Mouse (Mus musculus) hematopoietic stem cell, adult 5-6 weeks (primary cell): Measurements from ENCODE around the gene Tnnt1. TPM values are rescaled to one million over a fixed set of nuclear protein-coding genes. Genes with fewer than 3 reads are reported as not detected.

Experiments
- ATAC-seq, 2 experiments: fragments of 125-278 bp in 1 of 2; replicated peaks in 1 of 2; 2 replicates each; pipeline ENCODE4 v1.8.0; 2016 to 2017; ENCODE audit warnings: inconsistent platforms in 2 of 2, mild to moderate bottlenecking in 2 of 2, moderate number of reproducible peaks in 2 of 2, low read depth in 1 of 2, moderate TSS enrichment in 1 of 2; ENCODE audit not compliant: low FRiP score in 2 of 2, poor library complexity in 2 of 2, severe bottlenecking in 2 of 2, insufficient read depth in 1 of 2, low TSS enrichment in 1 of 2
- total RNA-seq: library from RNA; stranded (forward); fragments of 172-1452, 232-1000 nt; gene quantifications from 2 replicates; pipeline ENCODE4 v1.2.3, GENCODE M21; 2017

Gene Tnnt1
- total RNA-seq, 1 experiment from 2014 or later, result 8.2 TPM

GRCm38 (mm10) chr7:4473940-4474339 lies 42.2 kb downstream of the Tnnt1 start:
- ATAC-seq, result no peak

DNA sequence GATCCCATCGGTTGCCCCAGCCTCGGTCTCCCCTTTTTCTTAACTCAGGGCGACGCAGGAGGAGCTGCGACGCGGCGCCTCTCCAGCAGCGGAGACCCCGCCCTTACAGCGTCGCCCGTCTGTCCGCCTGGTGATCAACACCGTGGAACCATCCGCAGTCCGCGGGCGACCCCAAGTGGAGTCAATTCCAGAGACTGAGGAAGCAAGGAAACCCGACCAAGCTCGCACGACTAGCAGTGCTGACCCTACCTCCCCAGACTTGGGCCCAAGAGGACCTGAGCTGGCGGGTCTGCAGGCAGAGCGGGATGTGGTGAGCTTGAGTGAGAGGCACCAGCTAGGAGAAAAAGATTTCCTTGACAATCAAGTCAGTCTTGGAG lies 45.0 kb downstream of the Tnnt1 start:
- ATAC-seq, result peak; percentile 55 to 58; a peak in 3 of 4 replicates

DNA sequence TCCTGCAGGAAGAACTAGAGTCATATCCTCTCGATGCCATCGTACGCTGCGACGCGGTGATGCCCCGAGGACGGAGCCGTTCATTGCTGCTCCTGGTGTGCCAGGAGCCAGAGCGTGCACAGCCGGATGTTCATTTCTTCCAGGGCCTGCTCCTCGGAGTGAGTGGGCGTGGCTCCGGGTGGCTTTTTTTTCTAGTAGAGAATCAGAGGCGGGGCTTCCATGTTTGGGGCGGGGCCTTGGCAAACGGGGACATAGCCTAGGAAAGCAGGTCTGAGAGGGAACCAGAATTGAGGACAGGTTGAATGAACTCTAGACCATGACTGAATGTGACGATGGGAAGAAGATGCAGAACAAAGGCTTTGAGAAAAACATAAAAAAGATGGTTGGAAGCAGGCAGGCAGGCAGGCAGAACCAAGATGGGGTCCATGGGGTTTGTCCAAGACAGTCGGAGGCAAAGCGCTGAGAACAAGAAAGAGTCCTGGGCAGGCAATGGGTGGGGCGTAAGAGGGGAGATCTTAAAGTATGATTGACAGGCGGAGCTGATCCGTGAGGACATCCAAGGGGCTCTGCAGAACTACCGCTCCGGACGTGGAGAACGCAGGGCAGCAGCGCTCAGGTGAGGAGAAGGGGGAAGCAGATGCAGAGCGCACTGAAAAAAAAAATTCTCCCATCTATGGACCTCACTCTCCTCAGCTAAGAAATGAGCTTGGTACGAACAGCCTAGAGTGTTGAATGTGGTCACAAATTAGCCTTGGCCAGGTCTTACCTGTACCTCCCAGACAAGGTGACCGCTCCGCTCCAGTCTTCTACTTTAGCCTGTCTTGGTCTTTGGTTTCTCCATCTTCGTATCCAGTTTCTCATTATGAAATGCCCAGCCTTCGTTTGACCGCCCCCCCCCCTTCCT lies 45.7 kb downstream of the Tnnt1 start:
- ATAC-seq, result peak in 1 of 2 experiments; percentile 30; a peak in 3 of 4 replicates

- no peak for ATAC-seq
Observed at GRCm38 (mm10) chr7:4467801-4468200, 48.4 kb downstream of the Tnnt1 start.

DNA sequence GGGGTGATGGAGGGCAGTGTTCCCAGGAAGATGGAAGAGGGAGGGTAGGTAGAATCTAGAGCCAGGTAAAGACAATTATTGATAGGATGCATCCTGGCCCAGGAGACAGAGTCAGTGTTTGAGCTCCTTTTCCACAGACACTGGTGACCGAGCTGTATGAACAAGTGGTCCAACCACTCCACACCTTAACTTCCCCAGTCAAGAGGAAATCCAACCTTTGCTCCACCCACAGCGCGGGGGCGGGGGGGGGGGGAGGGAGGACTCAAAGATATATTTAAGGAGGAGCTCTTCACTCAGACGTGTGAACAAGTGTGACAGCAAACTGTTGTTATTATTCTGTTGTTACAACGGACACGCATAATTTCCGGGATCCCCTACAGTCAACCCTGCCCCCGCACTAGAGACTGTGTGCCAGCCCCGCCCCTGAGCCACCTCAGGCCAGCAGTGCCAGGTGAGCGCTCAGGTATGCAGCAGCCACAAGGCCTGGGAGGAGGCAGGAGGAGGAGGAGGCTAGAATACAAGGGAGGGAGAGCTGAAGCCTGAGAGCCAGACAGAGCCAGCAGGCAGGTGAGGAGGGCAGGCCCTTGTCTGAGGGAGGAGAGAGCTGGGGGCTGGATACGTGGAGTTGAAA lies 51.9 kb downstream of the Tnnt1 start:
- ATAC-seq, result peak in 1 of 2 experiments; percentile 39; a peak in 2 of 4 replicates

GRCm38 (mm10) chr7:4460576-4461434 lies 55.4 kb downstream of the Tnnt1 start, which contains the start of gene Eps8l1:
Eps8l1 (plus strand) TSS chr7:4460674.
- ATAC-seq, result peak; percentile 32 to 42; a peak in 1 of 4 replicates

Other genes starting within 250 kb of the Tnnt1 start
- gene Ncr1, start 178.7 kb downstream of the Tnnt1 start, total RNA-seq, result 3.5 and 4.5 TPM in 2 replicates
- gene Gp6, start 118.6 kb downstream of the Tnnt1 start, total RNA-seq, result not detected in 2 replicates
- gene Rdh13, start 70.7 kb downstream of the Tnnt1 start, total RNA-seq, result 14.4 and 25.2 TPM in 2 replicates
- gene Eps8l1, start 55.7 kb downstream of the Tnnt1 start, total RNA-seq, result 5.1 and 17.1 TPM in 2 replicates
- 134 and 190 TPM in 2 replicates for gene Ppp1r12c, start 14.7 kb downstream of the Tnnt1 start, total RNA-seq
- gene Tnni3, start 7.8 kb upstream of the Tnnt1 start, total RNA-seq, result 7.0 and 7.1 TPM in 2 replicates
- 2.4 and 2.6 TPM in 2 replicates for gene Dnaaf3, start 16.1 kb upstream of the Tnnt1 start, total RNA-seq
- 1.0 TPM in 1 of 2 replicates, not detected in the other for gene Syt5, start 31.2 kb upstream of the Tnnt1 start, total RNA-seq
- not detected in 2 replicates for gene Ptprh, start 87.7 kb upstream of the Tnnt1 start, total RNA-seq
- gene Tmem86b, start 115.0 kb upstream of the Tnnt1 start, total RNA-seq, result 22.0 and 22.8 TPM in 2 replicates
- gene Ppp6r1, start 142.6 kb upstream of the Tnnt1 start, total RNA-seq, result 155 and 186 TPM in 2 replicates
- gene Hspbp1, start 168.7 kb upstream of the Tnnt1 start, total RNA-seq, result 19.0 and 25.2 TPM in 2 replicates
- gene Brsk1, start 174.2 kb upstream of the Tnnt1 start, total RNA-seq, result 0.20 and 2.6 TPM in 2 replicates
- gene Tmem150b, start 208.9 kb upstream of the Tnnt1 start, total RNA-seq, result 5.0 and 7.3 TPM in 2 replicates
- gene Kmt5c, start 223.7 kb upstream of the Tnnt1 start, total RNA-seq, result 40.6 and 46.4 TPM in 2 replicates
- gene Cox6b2, start 236.7 kb upstream of the Tnnt1 start, total RNA-seq, result 14.1 and 53.9 TPM in 2 replicates